Mouse (Mus musculus) liver, embryonic 14.5 days (tissue): ENCODE data around the gene Wsb1.

ENCODE experiments used
- CTCF ChIP-seq: IDR thresholded peaks from 2 replicates; pipeline ENCODE4 v1.5.1; 2016; ENCODE audit warnings: antibody characterized with exemption, low read depth, control low read depth
- EP300 ChIP-seq: IDR thresholded peaks from 2 replicates; pipeline ENCODE4 v1.6.1; 2016; ENCODE audit warnings: antibody characterized with exemption, low read depth

- TF ChIP-seq CTCF = no peak
- no peak for TF ChIP-seq EP300
Observed at GRCm38 (mm10) chr11:79273757-79274156, 19.3 kb upstream of the Wsb1 start.
